10 mouse cellular contexts compared by ENCODE assay signal in genomic region chr11:69092386-69092751, GRCm38 (mm10). TPM values are rescaled to one million over a fixed set of nuclear protein-coding genes. Genes with fewer than 3 reads are reported as not detected.
DNase-seq lines count a peak whose midpoint lies in the region; ATAC-seq and TF ChIP-seq lines count a peak whose summit lies in the region.
"Had no signal": no experiment of that assay in that cellular context is flagged by ENCODE, and none has a peak within 500 bp of the region (broad histone marks: within the 10 kb centered on the region; RNA-seq: fewer than 3 reads in every experiment).

No protein-coding gene starts in this region.

- no peak for ATAC-seq in kidney, embryonic 15.5 days (replicated peaks; ENCODE audit: low FRiP score)
- no peak for ATAC-seq in lung, embryonic 15.5 days (ENCODE audit: borderline replicate concordance, extremely low read depth, low FRiP score, low TSS enrichment)
- ATAC-seq in inflammation-experienced regulatory T-cells, adult 6 months = no peak

- H3K9me3 ChIP-seq in kidney, embryonic 15.5 days (replicated peaks) = no peaks in the 10 kb centered on the region
- no peaks in the 10 kb centered on the region for H3K9me3 ChIP-seq in lung, embryonic 15.5 days
- H3K9me3 ChIP-seq: hindbrain, embryonic 15.5 days; stomach, embryonic 15.5 days had no signal

- DNase-seq in ovary, adult 18-20 months (ENCODE audit: low spot score) = peak; percentile 69
- DNase-seq in ovary, postnatal 10 days (ENCODE audit: low spot score) = no peak
- DNase-seq in adrenal gland, postnatal 4 days (ENCODE audit: low spot score in 2 of 2) = peak; percentile 84 to 86
- peak; percentile 83 to 93 for DNase-seq in spleen, postnatal 14 days (ENCODE audit: low spot score in 2 of 2)

- H3K4me2 ChIP-seq in kidney, embryonic 15.5 days = peak overlapping the region; percentile 16; the same call in 1 of the 2 replicates
- no peak overlapping the region for H3K4me2 ChIP-seq in lung, embryonic 15.5 days
- H3K4me2 ChIP-seq: hindbrain, embryonic 15.5 days; stomach, embryonic 15.5 days had no signal

- TF ChIP-seq CTCF in embryonic fibroblast, embryonic 13.5 days (IDR thresholded peaks at IDR 0.05; ENCODE audit: borderline replicate concordance, insufficient read depth, low read length) = peak; percentile 28; the same call in 1 of the 2 replicates

- no peak overlapping the region for H3K27ac ChIP-seq in embryonic fibroblast, embryonic 13.5 days (ENCODE audit: insufficient read depth, low read length)
- 0 out of 2 replicates have a peak overlapping the region, but pooled peaks have one; percentile 41 for H3K27ac ChIP-seq in kidney, embryonic 15.5 days
- 0 out of 2 replicates have a peak overlapping the region, but pooled peaks have one; percentile 5 for H3K27ac ChIP-seq in lung, embryonic 15.5 days
- H3K27ac ChIP-seq: hindbrain, embryonic 15.5 days had no signal

- no peak for TF ChIP-seq POLR2A in embryonic fibroblast, embryonic 13.5 days (IDR thresholded peaks at IDR 0.05; ENCODE audit: low read depth, low read length)

- H3K4me1 ChIP-seq in embryonic fibroblast, embryonic 13.5 days (ENCODE audit: control insufficient read depth, insufficient read depth, low read length) = peaks cover 2% of the 10 kb centered on the region
- H3K4me1 ChIP-seq in kidney, embryonic 15.5 days = peaks cover 70% of the 10 kb centered on the region
- H3K4me1 ChIP-seq in lung, embryonic 15.5 days = peaks cover 34% of the 10 kb centered on the region

- no peak overlapping the region for H3K9ac ChIP-seq in kidney, embryonic 15.5 days
- H3K9ac ChIP-seq in lung, embryonic 15.5 days = no peak overlapping the region
- H3K9ac ChIP-seq: hindbrain, embryonic 15.5 days; stomach, embryonic 15.5 days had no signal

- H3K4me3 ChIP-seq in embryonic fibroblast, embryonic 13.5 days (ENCODE audit: insufficient read depth, low read length) = no peak overlapping the region
- H3K4me3 ChIP-seq in kidney, embryonic 15.5 days (replicated peaks) = no peak overlapping the region
- H3K4me3 ChIP-seq in lung, embryonic 15.5 days = no peak overlapping the region
- H3K4me3 ChIP-seq: hindbrain, embryonic 15.5 days; stomach, embryonic 15.5 days had no signal

- no peaks in the 10 kb centered on the region for H3K27me3 ChIP-seq in kidney, embryonic 15.5 days
- H3K27me3 ChIP-seq in lung, embryonic 15.5 days = no peaks in the 10 kb centered on the region
- H3K27me3 ChIP-seq: hindbrain, embryonic 15.5 days; stomach, embryonic 15.5 days had no signal

- peaks cover 31% of the 10 kb centered on the region for H3K36me3 ChIP-seq in kidney, embryonic 15.5 days
- H3K36me3 ChIP-seq in lung, embryonic 15.5 days = peaks cover 22% of the 10 kb centered on the region; the same call in 1 of the 2 replicates

- WGBS in kidney, embryonic 15.5 days = 8% methylated on average over 3 of the region's 3 CpGs
- 1% methylated on average over 3 of the region's 3 CpGs for whole genome bisulfite sequencing in lung, embryonic 15.5 days

RNA-seq across cellular contexts. Expression of gene Per1, which starts 2.6 kb away (rescaled TPM):
- 100 to 1,000 TPM in 1 of 2 experiments, 10 to 100 TPM in 1; 99.4 to 130 TPM for total RNA-seq in adrenal gland, postnatal 4 days (2021)
- 23.1 and 30.9 TPM in 2 replicates for polyA plus RNA-seq in embryonic fibroblast, embryonic 13.5 days (2011; ENCODE audit: insufficient read length, low read depth, missing spikeins)
- 12.1 and 13.7 TPM in 2 replicates for polyA plus RNA-seq in kidney, embryonic 15.5 days (2015; fragmentation: Nextera tagmentation; extraction: Ambion mirVana)
- 21.7 and 24.0 TPM in 2 replicates for polyA plus RNA-seq in lung, embryonic 15.5 days (2015; fragmentation: Nextera tagmentation; extraction: Ambion mirVana)
- 1 to 10 TPM; 5.2 to 6.2 (median 6.1) TPM for polyA plus RNA-seq in inflammation-experienced regulatory T-cells, adult 6 months (2017; shearing (Covaris generic))

RNA-seq across cellular contexts. Expression of gene Vamp2, which starts 4.1 kb away (rescaled TPM):
- total RNA-seq in adrenal gland, postnatal 4 days (2021) = 100 to 1,000 TPM; 208 to 226 TPM
- 51.1 and 58.3 TPM in 2 replicates for polyA plus RNA-seq in embryonic fibroblast, embryonic 13.5 days (2011; ENCODE audit: insufficient read length, low read depth, missing spikeins)
- polyA plus RNA-seq in kidney, embryonic 15.5 days (2015; fragmentation: Nextera tagmentation; extraction: Ambion mirVana) = 83.5 and 101 TPM in 2 replicates
- 61.6 and 66.6 TPM in 2 replicates for polyA plus RNA-seq in lung, embryonic 15.5 days (2015; fragmentation: Nextera tagmentation; extraction: Ambion mirVana)
- 10 to 100 TPM; 26.9 to 31.5 (median 27.3) TPM for polyA plus RNA-seq in inflammation-experienced regulatory T-cells, adult 6 months (2017; shearing (Covaris generic))

RNA-seq across cellular contexts. Expression of gene Tmem107, which starts 21.8 kb away (rescaled TPM):
- 10 to 100 TPM; 20.6 TPM for total RNA-seq in adrenal gland, postnatal 4 days (2021)
- 14.0 and 17.6 TPM in 2 replicates for polyA plus RNA-seq in embryonic fibroblast, embryonic 13.5 days (2011; ENCODE audit: insufficient read length, low read depth, missing spikeins)
- 60.8 and 64.3 TPM in 2 replicates for polyA plus RNA-seq in kidney, embryonic 15.5 days (2015; fragmentation: Nextera tagmentation; extraction: Ambion mirVana)
- polyA plus RNA-seq in lung, embryonic 15.5 days (2015; fragmentation: Nextera tagmentation; extraction: Ambion mirVana) = 69.3 and 71.1 TPM in 2 replicates
- polyA plus RNA-seq in inflammation-experienced regulatory T-cells, adult 6 months (2017; shearing (Covaris generic)) = 1 to 10 TPM; 2.8 to 9.1 (median 4.0) TPM

RNA-seq across cellular contexts. Expression of gene Hes7, which starts 27.8 kb away (rescaled TPM):
- total RNA-seq in adrenal gland, postnatal 4 days (2021) = under 1 TPM; 0.51 to 0.59 TPM
- not detected in 2 replicates for polyA plus RNA-seq in embryonic fibroblast, embryonic 13.5 days (2011; ENCODE audit: insufficient read length, low read depth, missing spikeins)
- polyA plus RNA-seq in kidney, embryonic 15.5 days (2015; fragmentation: Nextera tagmentation; extraction: Ambion mirVana) = 0.42 and 0.46 TPM in 2 replicates
- polyA plus RNA-seq in lung, embryonic 15.5 days (2015; fragmentation: Nextera tagmentation; extraction: Ambion mirVana) = 0.52 and 0.60 TPM in 2 replicates
- polyA plus RNA-seq in inflammation-experienced regulatory T-cells, adult 6 months (2017; shearing (Covaris generic)) = not detected

RNA-seq across cellular contexts. Expression of gene 9130213A22Rik, which starts 30.0 kb away (rescaled TPM):
- total RNA-seq in adrenal gland, postnatal 4 days (2021) = 1 to 10 TPM; 1.3 to 1.4 TPM
- polyA plus RNA-seq in embryonic fibroblast, embryonic 13.5 days (2011; ENCODE audit: insufficient read length, low read depth, missing spikeins) = 0.88 and 1.1 TPM in 2 replicates
- polyA plus RNA-seq in kidney, embryonic 15.5 days (2015; fragmentation: Nextera tagmentation; extraction: Ambion mirVana) = 0.27 and 0.51 TPM in 2 replicates
- polyA plus RNA-seq in lung, embryonic 15.5 days (2015; fragmentation: Nextera tagmentation; extraction: Ambion mirVana) = 0.36 and 0.57 TPM in 2 replicates
- under 1 TPM in 1 of 3 experiments, not detected in 2; 0.63 TPM for polyA plus RNA-seq in inflammation-experienced regulatory T-cells, adult 6 months (2017; shearing (Covaris generic))
